Mouse (Mus musculus) hindbrain, embryonic 10.5 days (tissue): ENCODE results near the gene Ly6g6d. TPM values are rescaled to one million over a fixed set of nuclear protein-coding genes. Genes with fewer than 3 reads are reported as not detected.
"Not testable (repeated sequence)": the region's sequence is repeated elsewhere in the genome, so short reads cannot be mapped to it uniquely, and the experiment has no call there.

Experiments used
- DNase-seq: peaks from one replicate; pipeline ENCODE4 v3.0.0-alpha.2; 2017; ENCODE audit warnings: low spot score
- H3K27ac ChIP-seq: fragments of 300-500 bp; sonication (generic); 2 replicates; pipeline ENCODE4 v1.5.1; 2016; ENCODE audit warnings: mild to moderate bottlenecking, moderate library complexity
- H3K27me3 ChIP-seq: fragments of 300-500 bp; sonication (generic); 2 replicates; pipeline ENCODE4 v1.6.1; 2016; ENCODE audit warnings: mild to moderate bottlenecking; ENCODE audit not compliant: poor library complexity, insufficient read depth, severe bottlenecking
- H3K36me3 ChIP-seq: fragments of 300-500 bp; sonication (generic); 2 replicates; pipeline ENCODE4 v1.6.1; 2016; ENCODE audit warnings: mild to moderate bottlenecking, moderate library complexity
- H3K4me1 ChIP-seq: fragments of 300-500 bp; sonication (generic); replicated peaks from 2 replicates; pipeline ENCODE4 v1.6.1; 2016; ENCODE audit warnings: mild to moderate bottlenecking
- H3K4me3 ChIP-seq: fragments of 300-500 bp; sonication (generic); 2 replicates; pipeline ENCODE4 v1.5.1; 2016; ENCODE audit warnings: mild to moderate bottlenecking, moderate library complexity
- H3K9me3 ChIP-seq: fragments of 300-500 bp; sonication (generic); 2 replicates; pipeline ENCODE4 v1.6.1; 2016; ENCODE audit warnings: mild to moderate bottlenecking, moderate library complexity
- WGBS: fragments of 180-500 bp; shearing (Covaris S2); methylation state at CpG from one replicate; pipeline ENCODE4 v1.1.7; 2016; 5-methylcytosine and 5-hydroxymethylcytosine counted together
- polyA plus RNA-seq: library from polyadenylated mRNA; unstranded; fragments of >200 nt; fragmentation: Nextera tagmentation; extraction: Ambion mirVana; gene quantifications from 2 replicates; pipeline ENCODE4 v1.2.1, GENCODE M21; 2016

Gene Ly6g6d
- 2.1 and 2.4 TPM in 2 replicates for polyA plus RNA-seq

DNA sequence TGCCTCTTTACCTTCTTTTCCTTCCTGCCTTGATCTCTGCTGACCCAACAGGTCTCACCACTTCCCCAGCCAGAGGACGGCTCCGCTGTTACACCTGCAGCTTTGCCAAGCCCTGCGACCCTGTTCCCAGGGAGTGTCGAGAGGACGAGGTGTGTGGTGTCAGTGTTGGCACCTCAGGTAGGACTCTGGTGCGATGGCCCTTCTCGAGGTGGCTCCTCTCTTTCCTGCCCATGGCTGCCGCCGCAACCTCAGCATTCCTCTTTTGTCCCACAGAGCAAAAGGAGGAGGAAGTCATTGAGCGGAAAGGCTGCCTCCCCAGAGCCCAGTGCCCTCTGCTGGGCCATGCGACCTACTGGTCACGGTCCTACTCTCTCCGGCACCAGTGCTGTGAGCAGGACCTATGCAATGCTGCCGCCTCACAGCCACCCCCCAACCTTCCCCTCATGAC is at the start of gene Ly6g6d:
TSS of gene Ly6g6d (minus strand) at position 280 of the 448 bp plus-strand sequence.
- no peaks in the 10 kb centered on the region for H3K9me3 ChIP-seq
- peaks cover 41% of the 10 kb centered on the region for H3K4me1 ChIP-seq
- H3K27me3 ChIP-seq: peaks cover 15% of the 10 kb centered on the region
- H3K4me3 ChIP-seq: peak within 1 kb of the TSS; percentile 45
- H3K36me3 ChIP-seq: no peaks in the 10 kb centered on the region
- WGBS: 9% methylated on average over 14 of the region's 14 CpGs
- peak within 1 kb of the TSS; percentile 82 for H3K27ac ChIP-seq
- peak; percentile 59 for DNase-seq

DNA sequence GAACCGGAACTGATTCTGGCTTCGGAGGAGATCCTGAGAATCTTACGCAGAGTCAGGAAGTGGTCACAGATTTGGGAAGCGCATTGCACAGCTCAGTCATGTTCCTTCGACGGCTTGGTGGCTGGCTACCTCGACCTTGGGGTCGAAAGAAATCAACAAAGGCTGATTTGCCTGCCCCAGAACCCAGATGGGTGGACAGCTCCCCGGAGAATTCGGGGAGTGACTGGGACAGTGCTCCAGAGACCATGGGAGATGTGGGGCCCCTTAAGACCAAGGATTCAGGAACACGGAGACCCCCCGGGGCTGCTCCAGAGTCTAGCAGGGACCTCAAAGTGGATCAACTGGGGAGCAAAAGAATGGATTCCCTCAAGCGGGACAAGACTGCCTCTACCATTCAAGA is 49.2 kb upstream of the Ly6g6d start:
- no peaks in the 10 kb centered on the region for H3K27me3 ChIP-seq
- H3K36me3 ChIP-seq: peaks cover 41% of the 10 kb centered on the region
- H3K27ac ChIP-seq: peak overlapping the region; percentile 87; the same call in 1 of the 2 replicates
- 72% methylated on average over 13 of the region's 13 CpGs for WGBS
- H3K4me1 ChIP-seq: peaks cover 44% of the 10 kb centered on the region
- DNase-seq: no peak
- H3K4me3 ChIP-seq: peak overlapping the region; percentile 63
- H3K9me3 ChIP-seq: no peaks in the 10 kb centered on the region

DNA sequence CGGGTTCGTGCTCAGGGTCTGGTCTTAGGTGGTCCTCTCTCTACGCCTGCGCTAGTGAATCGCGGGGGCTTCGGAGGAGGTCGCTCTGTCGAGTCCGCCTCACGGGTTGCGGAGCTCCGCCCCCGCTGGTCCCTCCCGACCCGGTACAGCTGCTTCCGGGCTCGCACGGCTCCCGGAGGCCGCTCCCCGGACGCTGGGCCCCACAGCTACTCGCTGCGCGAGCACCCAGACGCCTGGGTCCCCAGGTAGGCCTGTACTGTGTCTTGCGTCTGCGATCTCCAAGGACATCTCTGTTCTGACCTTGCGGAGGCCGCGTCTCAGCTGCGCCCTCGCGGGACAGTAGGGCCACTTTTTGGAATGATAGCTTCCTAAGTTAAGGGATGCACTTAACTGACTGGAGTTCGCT is 48.3 kb upstream of the Ly6g6d start, which contains the start of gene D17H6S53E:
TSS of gene D17H6S53E (plus strand) at position 168 of the 406 bp plus-strand sequence.
- H3K4me1 ChIP-seq: peaks cover 52% of the 10 kb centered on the region
- H3K36me3 ChIP-seq: peaks cover 41% of the 10 kb centered on the region
- H3K27me3 ChIP-seq: no peaks in the 10 kb centered on the region
- WGBS: under 1% methylated on average over 36 of the region's 36 CpGs
- DNase-seq: peak; percentile 80
- H3K27ac ChIP-seq: peak within 1 kb of the TSS; percentile 87
- H3K4me3 ChIP-seq: peak within 1 kb of the TSS; percentile 63
- H3K9me3 ChIP-seq: no peaks in the 10 kb centered on the region

DNA sequence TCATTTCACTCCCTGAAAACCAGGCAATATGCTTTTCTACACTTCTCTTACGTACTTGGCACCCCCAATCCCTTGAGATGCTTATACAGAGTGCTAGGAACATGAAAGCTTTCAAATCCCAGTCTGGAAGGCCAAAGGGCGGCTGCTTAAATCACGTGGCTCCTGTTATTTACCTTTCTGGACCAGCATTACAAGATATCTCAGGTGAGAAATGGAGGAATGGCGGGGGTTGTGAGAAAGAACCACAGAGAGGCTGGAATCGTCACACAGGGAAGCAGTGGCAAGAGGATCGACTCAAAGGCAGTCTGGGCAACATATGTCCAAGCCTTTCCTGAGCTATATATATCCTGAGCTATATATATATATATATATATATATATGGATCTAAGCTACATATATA is 47.7 kb upstream of the Ly6g6d start:
- DNase-seq: no peak
- H3K36me3 ChIP-seq: peaks cover 41% of the 10 kb centered on the region
- no peaks in the 10 kb centered on the region for H3K9me3 ChIP-seq
- peaks cover 56% of the 10 kb centered on the region for H3K4me1 ChIP-seq
- no peaks in the 10 kb centered on the region for H3K27me3 ChIP-seq
- H3K4me3 ChIP-seq: peak overlapping the region; percentile 63
- WGBS: 33% methylated on average over 6 of the region's 6 CpGs
- H3K27ac ChIP-seq: 0 out of 2 replicates have a peak overlapping the region, but pooled peaks have one; percentile 16

DNA sequence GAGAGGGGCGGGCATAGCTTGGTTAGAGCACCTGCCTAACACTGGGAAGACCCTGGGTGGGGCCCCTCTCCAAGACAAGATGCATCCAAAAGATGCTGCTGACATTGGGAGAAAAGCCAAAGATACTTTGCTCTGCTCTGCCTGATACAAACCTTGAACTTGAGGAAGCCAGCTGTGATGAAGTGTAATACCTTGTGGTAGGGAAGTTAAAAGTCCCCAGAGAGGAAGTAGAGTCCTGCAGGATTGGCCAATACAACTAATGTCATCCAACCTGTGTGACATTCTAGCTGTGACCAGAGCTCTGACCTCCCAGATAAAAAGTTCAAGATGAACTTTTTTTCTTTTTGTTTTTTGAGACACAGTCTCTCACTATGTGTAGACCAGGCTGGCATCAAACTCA is 47.2 kb upstream of the Ly6g6d start:
- Histone ChIP-seq H3K27ac (no peak overlapping the region), H3K4me1 (peaks cover 60% of the 10 kb centered on the region), H3K27me3 (no peaks in the 10 kb centered on the region), H3K36me3 (peaks cover 41% of the 10 kb centered on the region), H3K4me3 (peak overlapping the region; percentile 63; the same call in 1 of the 2 replicates), H3K9me3 (no peaks in the 10 kb centered on the region)
- WGBS: 96% methylated on average over 1 of the region's 1 CpGs
- no peak for DNase-seq

DNA sequence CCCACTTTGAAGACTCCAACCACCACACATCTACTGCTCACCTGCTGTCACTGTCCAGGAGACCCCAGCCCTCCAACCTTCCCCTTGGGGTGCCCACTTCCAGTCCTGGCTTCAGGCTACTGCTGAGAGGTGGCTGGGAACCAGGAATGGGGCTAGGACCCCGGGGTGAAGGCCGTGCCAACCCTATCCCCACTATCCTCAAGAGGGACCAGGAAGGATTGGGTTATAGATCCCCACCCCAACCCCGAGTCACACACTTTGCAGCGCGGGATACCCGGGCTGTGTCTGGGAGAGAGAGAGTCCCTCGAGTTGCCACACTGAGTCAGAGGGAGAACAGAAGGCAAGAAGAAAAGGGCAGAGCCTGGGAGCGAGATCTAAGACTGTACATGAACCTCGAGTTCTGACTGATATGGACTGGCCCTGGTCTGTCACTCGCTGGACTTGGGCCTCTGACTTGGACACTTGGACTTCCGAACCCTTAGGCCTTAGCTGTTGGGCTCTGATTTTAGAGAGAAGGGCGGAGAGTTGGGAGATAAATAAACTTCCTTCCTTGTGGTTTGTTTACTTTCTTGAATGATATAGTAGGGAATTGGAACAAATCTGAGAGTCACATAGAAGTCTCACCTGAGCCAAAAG is 46.5 kb upstream of the Ly6g6d start:
- H3K9me3 ChIP-seq, H3K4me3 ChIP-seq, DNase-seq, H3K27ac ChIP-seq, H3K27me3 ChIP-seq: not testable (repeated sequence)
- 94% methylated on average over 12 of the region's 12 CpGs for WGBS
- H3K4me1 ChIP-seq: peaks cover 65% of the 10 kb centered on the region
- H3K36me3 ChIP-seq: peaks cover 46% of the 10 kb centered on the region

DNA sequence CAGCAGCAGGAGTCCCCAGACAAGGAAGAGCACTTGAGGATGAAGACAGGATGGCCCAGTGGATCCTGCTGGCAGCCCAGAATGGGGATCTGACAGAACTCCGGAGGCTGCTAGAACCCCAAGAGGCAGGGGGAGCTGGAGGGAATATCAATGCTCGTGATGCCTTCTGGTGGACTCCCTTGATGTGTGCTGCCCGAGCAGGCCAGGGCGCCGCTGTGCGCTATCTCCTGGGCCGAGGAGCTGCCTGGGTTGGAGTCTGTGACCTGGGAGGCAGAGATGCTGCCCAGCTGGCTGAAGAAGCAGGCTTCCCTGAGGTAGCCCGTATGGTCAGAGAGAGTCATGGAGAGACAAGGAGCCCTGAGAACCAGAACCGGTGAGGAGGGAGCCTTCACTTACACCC is 45.4 kb upstream of the Ly6g6d start:
- DNase-seq, H3K9me3 ChIP-seq, H3K27me3 ChIP-seq, H3K4me3 ChIP-seq, H3K27ac ChIP-seq: not testable (repeated sequence)
- 92% methylated on average over 9 of the region's 9 CpGs for WGBS
- Histone ChIP-seq H3K36me3 (peaks cover 49% of the 10 kb centered on the region), H3K4me1 (peaks cover 59% of the 10 kb centered on the region)

DNA sequence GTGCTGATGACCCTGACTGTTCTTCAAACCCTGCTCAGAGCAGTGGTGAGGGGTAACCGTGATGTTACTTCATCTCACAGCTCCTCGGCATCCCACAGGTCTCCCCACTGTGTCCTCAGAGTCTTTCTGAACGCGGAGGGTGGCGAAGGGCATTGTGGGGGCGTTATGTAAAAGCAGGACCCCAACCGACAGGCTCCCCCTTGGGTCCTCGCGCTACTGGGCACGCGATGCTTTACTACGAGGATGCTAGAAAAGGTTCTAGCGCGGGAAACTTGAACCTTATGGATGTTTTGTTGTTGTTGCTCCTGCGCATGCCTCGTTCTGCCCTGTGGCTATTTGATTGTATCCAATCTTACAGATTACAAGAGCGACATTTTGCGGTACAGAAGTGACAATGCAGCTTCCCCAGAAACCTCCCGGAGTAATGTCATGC is 44.0 kb upstream of the Ly6g6d start, which contains the start of gene Csnk2b:
TSS of gene Csnk2b (minus strand) at position 183 of the 433 bp plus-strand sequence.
- H3K4me1 ChIP-seq: peaks cover 48% of the 10 kb centered on the region
- no peak for DNase-seq
- peak within 1 kb of the TSS; percentile 93 for H3K27ac ChIP-seq
- H3K27me3 ChIP-seq: no peaks in the 10 kb centered on the region
- H3K4me3 ChIP-seq: peak within 1 kb of the TSS; percentile 98
- 1% methylated on average over 19 of the region's 19 CpGs for WGBS
- peaks cover 54% of the 10 kb centered on the region for H3K36me3 ChIP-seq
- H3K9me3 ChIP-seq: no peaks in the 10 kb centered on the region

DNA sequence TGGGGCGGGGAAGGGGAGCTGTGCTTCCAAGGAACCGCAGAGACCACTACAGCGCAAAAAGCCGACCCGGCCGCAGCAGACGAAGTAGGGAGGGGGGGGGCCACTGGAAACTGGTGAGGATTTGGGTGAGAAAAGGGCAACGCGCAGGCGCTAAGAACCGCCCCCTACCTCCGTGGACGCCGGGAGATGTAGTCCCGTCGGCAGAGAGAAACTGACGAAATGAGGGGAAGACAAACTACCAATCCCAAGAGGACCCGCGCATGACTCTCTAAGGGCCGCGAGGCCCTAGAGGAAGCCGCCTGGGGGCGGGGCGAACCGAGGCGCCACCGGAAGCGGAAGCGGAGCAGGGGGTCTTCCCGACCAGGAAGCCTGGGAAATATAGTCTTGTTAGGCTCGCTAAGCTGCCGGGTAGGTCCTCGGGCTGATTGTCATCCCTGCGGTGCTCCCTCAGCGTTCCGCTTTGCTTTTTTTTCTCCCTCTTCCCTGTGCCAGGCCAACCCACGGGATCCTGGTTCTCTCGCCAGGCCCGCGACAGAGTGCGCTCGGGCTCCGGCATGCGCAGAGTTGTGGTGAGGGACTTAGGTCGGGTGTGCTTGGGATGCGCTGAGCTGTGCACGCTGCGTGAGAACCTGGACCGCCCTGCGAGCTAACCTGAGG is 43.4 kb upstream of the Ly6g6d start, which contains the start of gene Gpank1:
TSS of gene Gpank1 (plus strand) at position 313 of the 657 bp plus-strand sequence.
- Histone ChIP-seq H3K27me3 (no peaks in the 10 kb centered on the region), H3K4me3 (peak within 1 kb of the TSS; percentile 98), H3K4me1 (peaks cover 42% of the 10 kb centered on the region), H3K9me3 (no peaks in the 10 kb centered on the region), H3K36me3 (peaks cover 60% of the 10 kb centered on the region), H3K27ac (peak within 1 kb of the TSS; percentile 93)
- peak; percentile 99 for DNase-seq
- WGBS: under 1% methylated on average over 50 of the region's 50 CpGs

DNA sequence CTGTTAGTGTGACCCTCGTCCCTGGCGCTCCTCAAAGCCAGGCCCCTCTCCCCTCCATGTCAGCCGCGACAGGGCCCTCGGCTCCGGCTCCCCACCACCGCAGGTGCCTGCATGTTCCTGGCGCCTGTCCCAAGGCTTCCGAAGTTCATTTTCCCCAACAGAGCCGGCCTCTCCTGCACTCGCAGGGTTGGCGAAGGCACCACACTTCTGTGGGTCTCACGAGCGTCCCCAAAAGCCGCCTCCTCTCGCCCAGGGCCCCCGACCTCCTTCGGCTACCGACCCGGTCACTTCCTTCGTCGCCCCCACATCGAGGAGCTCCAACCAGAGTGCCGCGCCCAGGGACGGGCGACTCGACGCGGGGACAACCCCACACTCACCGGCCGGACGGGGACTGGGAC is 42.9 kb upstream of the Ly6g6d start:
- H3K27me3 ChIP-seq: no peaks in the 10 kb centered on the region
- under 1% methylated on average over 33 of the region's 33 CpGs for WGBS
- H3K4me1 ChIP-seq: peaks cover 38% of the 10 kb centered on the region
- peak; percentile 15 for DNase-seq
- H3K36me3 ChIP-seq: peaks cover 65% of the 10 kb centered on the region
- peak overlapping the region; percentile 98 for H3K4me3 ChIP-seq
- H3K27ac ChIP-seq: peak overlapping the region; percentile 93
- no peaks in the 10 kb centered on the region for H3K9me3 ChIP-seq

DNA sequence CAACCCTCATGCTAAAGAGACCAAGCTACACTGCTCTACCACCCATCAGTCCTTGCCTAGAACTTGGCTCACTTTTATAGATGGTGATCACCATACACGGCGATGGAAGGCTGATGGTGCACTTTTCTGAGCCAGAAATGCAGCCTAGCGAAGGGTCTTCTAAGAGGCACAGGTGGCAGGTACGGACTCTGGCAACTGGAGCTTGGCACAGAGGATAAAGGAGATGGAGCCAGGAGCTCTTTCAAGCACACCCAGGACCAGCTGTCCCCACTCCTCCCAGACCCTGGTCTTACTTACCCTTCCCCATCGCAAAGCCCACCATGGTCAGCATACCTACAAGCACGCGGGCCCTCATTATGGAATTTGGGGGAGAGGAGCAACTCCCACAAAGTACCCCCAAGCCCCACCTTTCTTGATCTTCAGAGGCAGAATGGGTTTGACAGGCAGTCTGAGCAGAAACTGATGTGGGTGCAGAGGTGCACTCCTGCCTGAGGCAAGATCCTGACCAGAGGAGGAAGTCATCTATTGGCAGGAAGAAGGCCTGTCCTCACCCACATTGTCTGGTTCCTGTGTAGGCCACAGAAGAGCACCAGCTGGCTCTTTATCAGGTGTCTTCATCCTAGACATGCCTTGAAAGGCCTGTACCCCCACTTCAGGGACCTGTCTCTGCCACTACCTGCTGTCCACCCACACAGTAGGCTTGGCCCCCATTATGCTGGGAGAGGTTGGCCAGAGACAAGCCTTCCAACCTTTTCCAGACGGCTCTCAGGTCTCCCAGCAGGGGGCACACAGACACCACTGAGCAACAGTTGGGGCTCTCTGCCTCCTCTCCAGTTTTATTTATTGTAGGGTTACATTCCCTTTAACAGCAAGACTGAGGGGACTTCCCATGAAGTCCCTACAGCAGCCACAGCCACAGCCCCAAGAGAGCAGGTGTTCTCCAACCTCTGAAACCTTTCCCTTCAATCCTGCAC is 37.5 kb upstream of the Ly6g6d start, which contains the start of gene Ly6g5b:
TSS of gene Ly6g5b (minus strand) at position 383 of the 974 bp plus-strand sequence.
- no peak for DNase-seq
- peaks cover 62% of the 10 kb centered on the region for H3K36me3 ChIP-seq
- H3K9me3 ChIP-seq: no peaks in the 10 kb centered on the region
- H3K27ac ChIP-seq: no peak within 1 kb of the TSS
- no peak within 1 kb of the TSS for H3K4me3 ChIP-seq
- WGBS: 88% methylated on average over 8 of the region's 8 CpGs
- H3K4me1 ChIP-seq: peaks cover 16% of the 10 kb centered on the region
- no peaks in the 10 kb centered on the region for H3K27me3 ChIP-seq

DNA sequence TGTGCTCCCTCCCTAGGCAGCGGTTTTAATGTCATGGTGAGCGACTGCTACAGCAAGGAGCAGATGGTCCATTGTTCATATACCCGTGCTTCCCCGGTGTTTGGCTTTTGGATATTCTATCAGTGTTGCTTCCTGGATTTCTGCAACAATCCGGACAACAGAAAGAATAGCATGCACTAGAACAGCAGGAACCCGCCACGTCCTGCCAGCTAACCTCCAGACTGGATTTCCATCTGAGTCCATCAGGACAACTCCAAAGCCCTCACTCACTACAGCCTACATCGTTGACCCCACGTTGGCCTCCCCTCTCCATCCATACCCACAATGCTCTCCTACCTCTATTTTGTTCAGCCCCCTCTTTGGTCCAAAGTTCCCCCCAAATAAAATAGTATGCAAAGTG is 33.9 kb upstream of the Ly6g6d start:
- Histone ChIP-seq H3K27me3 (no peaks in the 10 kb centered on the region), H3K4me1 (0 out of 2 replicates have a peak, but pooled peaks cover 9% of the 10 kb centered on the region), H3K9me3 (no peaks in the 10 kb centered on the region), H3K27ac (no peak overlapping the region), H3K4me3 (no peak overlapping the region), H3K36me3 (peaks cover 32% of the 10 kb centered on the region)
- 82% methylated on average over 9 of the region's 9 CpGs for WGBS
- DNase-seq: no peak
